Mouse (Mus musculus): ENCODE data around the gene Kif26b. TPM values are rescaled to one million over a fixed set of nuclear protein-coding genes. Genes with fewer than 3 reads are reported as not detected.

The Kif26b gene
- polyA plus RNA-seq, 1 experiment from 2014 or later: 8.7 TPM

- H3K9ac ChIP-seq: no peak overlapping the region
- no peaks in the 10 kb centered on the region for H3K27me3 ChIP-seq
- no peak overlapping the region for H3K4me3 ChIP-seq (replicated peaks)
- WGBS: 93% methylated on average over 7 of the region's 7 CpGs
- H3K4me2 ChIP-seq (replicated peaks): no peak overlapping the region
- peaks cover 28% of the 10 kb centered on the region for H3K4me1 ChIP-seq
- H3K36me3 ChIP-seq: no peaks in the 10 kb centered on the region
- ATAC-seq (ENCODE audit: insufficient number of reproducible peaks, low FRiP score, low TSS enrichment, low read depth): no peak
- H3K27ac ChIP-seq (replicated peaks): no peak overlapping the region
- no peaks in the 10 kb centered on the region for H3K9me3 ChIP-seq (replicated peaks)
Measured at GRCm38 (mm10) chr1:178794866-178795265, 265.9 kb downstream of the Kif26b start.

DNA sequence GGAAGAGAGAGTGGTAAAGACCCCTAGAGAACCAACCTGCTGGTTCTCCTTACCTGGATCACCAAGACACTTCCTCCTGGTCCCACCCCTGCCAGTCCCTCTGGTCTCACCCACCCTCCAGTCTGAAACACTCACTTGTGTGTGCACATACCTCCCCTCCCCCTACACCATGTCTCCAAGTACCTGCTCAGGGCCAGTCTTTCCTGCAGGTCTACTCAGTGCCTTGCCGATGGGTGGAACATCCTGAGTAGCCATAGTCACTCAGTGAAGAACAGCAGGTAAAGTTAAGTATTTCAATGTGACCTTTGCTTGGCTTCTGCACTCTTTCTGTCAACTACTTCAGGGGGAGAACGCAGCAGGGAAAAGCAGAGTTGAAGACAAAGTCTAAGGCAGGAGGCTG is 268.5 kb downstream of the Kif26b start:
- ATAC-seq (ENCODE audit: insufficient number of reproducible peaks, low FRiP score, low TSS enrichment, low read depth): no peak
- Histone ChIP-seq H3K4me1 (peaks cover 30% of the 10 kb centered on the region), H3K4me2 (replicated peaks) (no peak overlapping the region), H3K4me3 (replicated peaks) (no peak overlapping the region), H3K36me3 (no peaks in the 10 kb centered on the region), H3K9me3 (replicated peaks) (no peaks in the 10 kb centered on the region), H3K9ac (no peak overlapping the region), H3K27ac (replicated peaks) (no peak overlapping the region), H3K27me3 (no peaks in the 10 kb centered on the region)
- 91% methylated on average over 2 of the region's 2 CpGs for WGBS

DNA sequence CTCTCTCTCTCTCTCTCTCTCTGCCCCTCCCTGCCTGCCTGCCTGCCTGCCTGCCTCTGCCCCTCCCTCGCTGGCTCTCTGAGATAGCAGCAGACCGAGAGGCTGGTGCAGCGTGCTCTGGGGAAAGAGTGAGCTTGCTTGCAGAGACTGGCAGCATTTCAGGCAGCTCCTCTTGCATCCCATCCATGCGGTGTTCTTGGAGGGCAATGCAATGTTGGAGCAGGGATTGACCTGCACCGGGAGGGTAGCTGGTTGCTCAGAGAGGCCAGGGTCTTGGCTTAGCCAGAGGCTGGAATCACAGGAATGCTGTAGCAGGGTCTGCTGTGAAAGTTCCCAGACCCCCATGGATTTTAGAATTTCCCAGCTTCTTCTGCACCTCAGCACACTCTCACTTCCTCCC is 269.4 kb downstream of the Kif26b start:
- H3K9ac ChIP-seq: no peak overlapping the region
- peak overlapping the region; percentile 51; the same call in 1 of the 2 replicates for H3K27ac ChIP-seq (replicated peaks)
- peak overlapping the region; percentile 14; the same call in 1 of the 2 replicates for H3K4me3 ChIP-seq (replicated peaks)

GRCm38 (mm10) chr1:178798886-178799285 is 270.0 kb downstream of the Kif26b start:
- Histone ChIP-seq H3K27me3 (no peaks in the 10 kb centered on the region), H3K27ac (replicated peaks) (peak overlapping the region; percentile 51; the same call in 1 of the 2 replicates), H3K9ac (no peak overlapping the region), H3K9me3 (replicated peaks) (no peaks in the 10 kb centered on the region), H3K36me3 (no peaks in the 10 kb centered on the region), H3K4me2 (replicated peaks) (peak overlapping the region; percentile 17), H3K4me3 (replicated peaks) (peak overlapping the region; percentile 14; the same call in 1 of the 2 replicates), H3K4me1 (peaks cover 32% of the 10 kb centered on the region)
- ATAC-seq (ENCODE audit: insufficient number of reproducible peaks, low FRiP score, low TSS enrichment, low read depth): no peak
- WGBS: 53% methylated on average over 8 of the region's 8 CpGs

More for the DNA sequence above, 269.4 kb downstream of the Kif26b start:
- no peak for ATAC-seq (ENCODE audit: insufficient number of reproducible peaks, low FRiP score, low TSS enrichment, low read depth)
- Histone ChIP-seq H3K4me2 (replicated peaks) (peak overlapping the region; percentile 17), H3K4me1 (peaks cover 32% of the 10 kb centered on the region), H3K36me3 (no peaks in the 10 kb centered on the region), H3K9me3 (replicated peaks) (no peaks in the 10 kb centered on the region), H3K27me3 (no peaks in the 10 kb centered on the region)
- WGBS: 1% methylated on average over 5 of the region's 5 CpGs

GRCm38 (mm10) chr1:178799836-178800552 is 271.1 kb downstream of the Kif26b start:
- peaks cover 32% of the 10 kb centered on the region for H3K4me1 ChIP-seq
- no peak overlapping the region for H3K4me3 ChIP-seq (replicated peaks)

DNA sequence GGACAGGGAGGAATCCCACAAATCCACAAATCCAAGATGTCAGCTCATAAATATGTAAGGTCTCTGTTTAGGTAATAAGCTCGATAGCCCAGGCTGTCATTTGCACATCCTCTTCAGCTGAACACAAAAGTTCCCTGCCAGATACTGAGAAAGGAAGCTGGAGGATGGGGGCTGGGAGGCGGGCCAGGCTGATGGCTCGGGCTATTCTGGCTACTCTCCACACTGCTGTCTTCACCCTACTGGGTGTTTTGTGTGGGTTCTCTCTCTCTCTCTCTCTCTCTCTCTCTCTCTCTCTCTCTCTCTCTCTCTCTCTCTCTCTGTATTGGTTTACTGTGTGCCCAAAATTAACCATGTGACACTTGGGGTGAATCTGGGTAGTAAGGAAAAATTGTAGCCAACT is 274.2 kb downstream of the Kif26b start:
- H3K4me3 ChIP-seq (replicated peaks): no peak overlapping the region
- peaks cover 27% of the 10 kb centered on the region for H3K4me1 ChIP-seq
- 53% methylated on average over 3 of the region's 3 CpGs for WGBS
- no peaks in the 10 kb centered on the region for H3K27me3 ChIP-seq
- no peak overlapping the region for H3K4me2 ChIP-seq (replicated peaks)
- no peak for ATAC-seq (ENCODE audit: insufficient number of reproducible peaks, low FRiP score, low TSS enrichment, low read depth)
- no peaks in the 10 kb centered on the region for H3K9me3 ChIP-seq (replicated peaks)
- no peaks in the 10 kb centered on the region for H3K36me3 ChIP-seq
- H3K27ac ChIP-seq (replicated peaks): no peak overlapping the region
- no peak overlapping the region for H3K9ac ChIP-seq

More at GRCm38 (mm10) chr1:178799836-178800552, 271.1 kb downstream of the Kif26b start:
- H3K36me3 ChIP-seq: no peaks in the 10 kb centered on the region
- H3K9me3 ChIP-seq (replicated peaks): no peaks in the 10 kb centered on the region
- no peaks in the 10 kb centered on the region for H3K27me3 ChIP-seq
- H3K9ac ChIP-seq: no peak overlapping the region
- peak overlapping the region; percentile 44; the same call in 1 of the 2 replicates for H3K27ac ChIP-seq (replicated peaks)
- H3K4me2 ChIP-seq (replicated peaks): peak overlapping the region; percentile 27
- 0 out of 2 replicates have a peak, but pooled peaks have one; percentile 35 for ATAC-seq (ENCODE audit: insufficient number of reproducible peaks, low FRiP score, low TSS enrichment, low read depth)
- 23% methylated on average over 11 of the region's 11 CpGs for WGBS

- H3K4me1 ChIP-seq: no peaks in the 10 kb centered on the region
- 77% methylated on average over 6 of the region's 6 CpGs for WGBS
- H3K9ac ChIP-seq: no peak overlapping the region
- H3K27ac ChIP-seq (replicated peaks): no peak overlapping the region
- H3K27me3 ChIP-seq: no peaks in the 10 kb centered on the region
- no peak for ATAC-seq (ENCODE audit: insufficient number of reproducible peaks, low FRiP score, low TSS enrichment, low read depth)
- no peak overlapping the region for H3K4me2 ChIP-seq (replicated peaks)
- no peaks in the 10 kb centered on the region for H3K36me3 ChIP-seq
- no peaks in the 10 kb centered on the region for H3K9me3 ChIP-seq (replicated peaks)
- no peak overlapping the region for H3K4me3 ChIP-seq (replicated peaks)
Measured at GRCm38 (mm10) chr1:178817476-178817875, 288.6 kb downstream of the Kif26b start.

- no peak overlapping the region for H3K4me2 ChIP-seq (replicated peaks)
- no peak overlapping the region for H3K9ac ChIP-seq
- whole genome bisulfite sequencing: 77% methylated on average over 7 of the region's 7 CpGs
- no peaks in the 10 kb centered on the region for H3K36me3 ChIP-seq
- H3K27ac ChIP-seq (replicated peaks): no peak overlapping the region
- no peaks in the 10 kb centered on the region for H3K27me3 ChIP-seq
- no peaks in the 10 kb centered on the region for H3K4me1 ChIP-seq
- H3K9me3 ChIP-seq (replicated peaks): no peaks in the 10 kb centered on the region
- no peak for ATAC-seq (ENCODE audit: insufficient number of reproducible peaks, low FRiP score, low TSS enrichment, low read depth)
- no peak overlapping the region for H3K4me3 ChIP-seq (replicated peaks)
Measured at GRCm38 (mm10) chr1:178819060-178819459, 290.1 kb downstream of the Kif26b start.

DNA sequence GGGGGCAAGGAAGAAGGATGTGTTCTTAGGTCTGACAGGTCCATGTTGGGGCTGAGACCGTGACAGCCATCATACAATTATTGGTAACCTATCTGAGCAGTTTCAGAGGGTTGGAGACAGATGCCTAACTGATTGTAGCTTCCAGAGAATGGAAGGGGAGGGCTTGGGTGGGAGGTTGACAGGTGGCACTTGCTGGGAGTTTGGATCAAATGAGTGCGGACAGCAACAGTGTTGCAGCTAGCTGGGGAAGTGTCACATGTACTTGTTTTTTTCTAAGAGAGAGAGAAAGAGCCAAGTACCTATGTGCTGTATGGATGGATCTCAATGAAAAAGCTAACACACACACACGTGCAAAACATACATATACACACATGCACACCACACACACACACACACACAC is 291.2 kb downstream of the Kif26b start:
- Histone ChIP-seq H3K36me3 (no peaks in the 10 kb centered on the region), H3K9ac (no peak overlapping the region), H3K4me2 (replicated peaks) (no peak overlapping the region), H3K9me3 (replicated peaks) (no peaks in the 10 kb centered on the region), H3K27ac (replicated peaks) (no peak overlapping the region), H3K4me3 (replicated peaks) (no peak overlapping the region), H3K27me3 (no peaks in the 10 kb centered on the region), H3K4me1 (no peaks in the 10 kb centered on the region)
- ATAC-seq (ENCODE audit: insufficient number of reproducible peaks, low FRiP score, low TSS enrichment, low read depth): no peak
- WGBS: 68% methylated on average over 3 of the region's 3 CpGs

- Histone ChIP-seq H3K9me3 (replicated peaks) (no peaks in the 10 kb centered on the region), H3K36me3 (no peaks in the 10 kb centered on the region), H3K4me3 (replicated peaks) (no peak overlapping the region), H3K27ac (replicated peaks) (no peak overlapping the region), H3K4me2 (replicated peaks) (no peak overlapping the region), H3K9ac (no peak overlapping the region), H3K4me1 (no peaks in the 10 kb centered on the region), H3K27me3 (no peaks in the 10 kb centered on the region)
- 61% methylated on average over 14 of the region's 14 CpGs for WGBS
- no peak for ATAC-seq (ENCODE audit: insufficient number of reproducible peaks, low FRiP score, low TSS enrichment, low read depth)
Measured at GRCm38 (mm10) chr1:178820556-178821435, 291.9 kb downstream of the Kif26b start.

GRCm38 (mm10) chr1:178824871-178825270 is 295.9 kb downstream of the Kif26b start:
- no peaks in the 10 kb centered on the region for H3K27me3 ChIP-seq
- 79% methylated on average over 5 of the region's 5 CpGs for WGBS
- no peak overlapping the region for H3K9ac ChIP-seq
- no peaks in the 10 kb centered on the region for H3K9me3 ChIP-seq (replicated peaks)
- no peaks in the 10 kb centered on the region for H3K4me1 ChIP-seq
- H3K4me2 ChIP-seq (replicated peaks): no peak overlapping the region
- ATAC-seq (ENCODE audit: insufficient number of reproducible peaks, low FRiP score, low TSS enrichment, low read depth): no peak
- H3K27ac ChIP-seq (replicated peaks): no peak overlapping the region
- no peak overlapping the region for H3K4me3 ChIP-seq (replicated peaks)
- no peaks in the 10 kb centered on the region for H3K36me3 ChIP-seq
